Mouse (Mus musculus) limb, embryonic 11.5 days (tissue): Measurements from ENCODE around the gene Galc. TPM values are rescaled to one million over a fixed set of nuclear protein-coding genes. Genes with fewer than 3 reads are reported as not detected.
"Not testable (repeated sequence)": the region's sequence is repeated elsewhere in the genome, so short reads cannot be mapped to it uniquely, and the experiment has no call there.

ENCODE experiments used
- ATAC-seq: fragments of 200-750 bp; cut with Nextera tagmentation; 2 replicates; pipeline ENCODE4 v1.8.0; 2017; ENCODE audit warnings: low read depth; ENCODE audit not compliant: insufficient number of reproducible peaks, low FRiP score, low TSS enrichment
- DNase-seq: peaks from one replicate; pipeline ENCODE4 v3.0.0-alpha.2; 2015; ENCODE audit warnings: low spot score
- H3K27ac ChIP-seq: fragments of 300-500 bp; sonication (generic); replicated peaks from 2 replicates; pipeline ENCODE4 v1.5.1; 2014; ENCODE audit warnings: low read depth, mild to moderate bottlenecking, low read length
- H3K27me3 ChIP-seq: fragments of 300-500 bp; sonication (generic); 2 replicates; pipeline ENCODE4 v1.6.1; 2014; ENCODE audit warnings: mild to moderate bottlenecking, low read length, mixed read lengths; ENCODE audit not compliant: control insufficient read depth, insufficient read depth
- H3K36me3 ChIP-seq: fragments of 300-500 bp; sonication (generic); 2 replicates; pipeline ENCODE4 v1.6.1; 2014; ENCODE audit warnings: mild to moderate bottlenecking, low read length, moderate library complexity, mixed read lengths; ENCODE audit not compliant: control insufficient read depth, insufficient read depth
- H3K4me1 ChIP-seq: fragments of 300-500 bp; sonication (generic); 2 replicates; pipeline ENCODE4 v1.6.1; 2014; ENCODE audit warnings: low read length, mixed read lengths; ENCODE audit not compliant: control insufficient read depth, insufficient read depth
- H3K4me2 ChIP-seq: fragments of 300-500 bp; sonication (generic); 2 replicates; pipeline ENCODE4 v1.6.1; 2014; ENCODE audit warnings: low read depth, mild to moderate bottlenecking, moderate library complexity; ENCODE audit not compliant: severe bottlenecking
- H3K4me3 ChIP-seq: fragments of 300-500 bp; sonication (generic); 2 replicates; pipeline ENCODE4 v1.5.1; 2014; ENCODE audit warnings: low read depth, low read length
- H3K9ac ChIP-seq: fragments of 300-500 bp; sonication (generic); 2 replicates; pipeline ENCODE4 v1.6.1; 2014; ENCODE audit warnings: mild to moderate bottlenecking, low read length
- H3K9me3 ChIP-seq: fragments of 300-500 bp; sonication (generic); 2 replicates; pipeline ENCODE4 v1.6.1; 2016; ENCODE audit warnings: low read length; ENCODE audit not compliant: control insufficient read depth
- WGBS: fragments of 180-500 bp; shearing (Covaris S2); extraction: QIAGEN DNeasy Blood & Tissue Kit; methylation state at CpG from one replicate; pipeline ENCODE4 v1.1.7; 2014; 5-methylcytosine and 5-hydroxymethylcytosine counted together
- polyA plus RNA-seq: library from polyadenylated mRNA; unstranded; fragments of >200 nt; fragmentation: Nextera tagmentation; extraction: Ambion mirVana; gene quantifications from 2 replicates; pipeline ENCODE4 v1.2.1, GENCODE M21; 2014

Gene Galc
- polyA plus RNA-seq, 1 experiment from 2014 or later = 10.9 TPM

DNA sequence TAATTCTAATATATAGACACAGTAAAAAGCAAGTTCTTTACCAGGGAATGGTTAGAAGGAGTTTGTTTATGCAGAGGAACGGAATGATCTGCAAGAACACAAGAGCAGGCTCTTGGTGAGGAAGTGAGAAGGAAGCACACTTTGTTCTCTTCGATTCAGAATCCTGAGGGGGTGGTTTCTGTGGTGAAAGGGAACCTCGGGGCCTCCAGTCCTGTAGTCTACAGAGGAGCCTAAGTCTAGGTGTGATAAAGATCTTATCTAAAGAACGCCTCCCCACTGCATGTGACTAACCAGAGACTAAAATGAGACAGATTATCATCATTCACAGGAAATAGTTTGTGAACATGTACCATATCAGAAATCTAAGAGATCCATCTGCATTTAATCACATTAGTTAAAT lies 12.4 kb downstream of the Galc start:
- no peak for ATAC-seq
- H3K9me3 ChIP-seq = no peaks in the 10 kb centered on the region

DNA sequence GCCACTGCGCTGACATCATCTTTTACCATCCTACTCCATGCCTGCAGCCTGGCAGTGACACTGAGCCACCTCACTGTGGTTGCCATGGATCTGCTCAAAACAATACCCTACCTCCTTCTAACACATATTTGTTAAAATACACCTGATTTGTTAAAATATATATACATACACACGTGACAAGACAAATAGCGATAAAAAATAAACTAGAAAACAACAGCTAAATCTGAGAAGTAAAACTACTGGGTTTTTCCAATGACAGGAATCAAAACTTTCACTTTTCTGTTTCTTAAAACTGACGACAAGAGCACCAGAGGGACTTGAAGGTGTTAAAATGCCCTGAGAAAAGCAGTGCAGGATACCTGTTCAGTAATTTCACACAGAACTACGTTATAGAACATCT lies 14.4 kb downstream of the Galc start:
- Histone ChIP-seq H3K4me3 (no peak overlapping the region), H3K4me2 (no peak overlapping the region), H3K36me3 (no peaks in the 10 kb centered on the region), H3K27me3 (no peaks in the 10 kb centered on the region), H3K27ac (no peak overlapping the region), H3K4me1 (no peaks in the 10 kb centered on the region), H3K9ac (no peak overlapping the region), H3K9me3 (no peaks in the 10 kb centered on the region)
- ATAC-seq (no peak), DNase-seq (no peak)
- WGBS = 91% methylated on average over 5 of the region's 5 CpGs

More for the DNA sequence above, 12.4 kb downstream of the Galc start:
- no peaks in the 10 kb centered on the region for H3K4me1 ChIP-seq
- H3K27me3 ChIP-seq = no peaks in the 10 kb centered on the region
- H3K4me2 ChIP-seq = no peak overlapping the region
- H3K36me3 ChIP-seq = no peaks in the 10 kb centered on the region
- no peak for DNase-seq
- no peak overlapping the region for H3K9ac ChIP-seq
- 73% methylated on average over 4 of the region's 4 CpGs for WGBS
- H3K27ac ChIP-seq = no peak overlapping the region
- no peak overlapping the region for H3K4me3 ChIP-seq

DNA sequence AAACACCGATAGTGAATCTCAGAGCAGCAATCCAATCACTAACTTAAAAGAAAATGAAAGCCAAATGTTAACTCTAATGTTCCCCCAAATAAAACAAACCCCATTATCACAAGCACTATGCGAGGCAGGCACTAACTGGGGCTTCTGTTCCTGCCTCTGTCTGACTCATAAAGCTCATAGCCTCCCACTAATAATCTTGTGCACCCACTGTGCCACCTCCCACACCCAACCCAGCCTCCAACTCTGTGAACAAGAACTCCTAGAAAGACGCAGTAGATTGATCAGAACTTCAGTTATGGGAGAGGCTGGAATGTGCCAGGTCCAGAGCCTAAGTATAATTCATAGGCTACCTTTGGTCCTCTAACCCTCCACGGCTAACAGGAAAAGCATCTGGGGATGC lies 15.1 kb downstream of the Galc start:
- WGBS = 72% methylated on average over 4 of the region's 4 CpGs
- no peaks in the 10 kb centered on the region for H3K27me3 ChIP-seq
- H3K9me3 ChIP-seq = no peaks in the 10 kb centered on the region
- no peaks in the 10 kb centered on the region for H3K36me3 ChIP-seq
- H3K4me2 ChIP-seq = no peak overlapping the region
- H3K9ac ChIP-seq = no peak overlapping the region
- H3K4me3 ChIP-seq = no peak overlapping the region
- H3K27ac ChIP-seq = no peak overlapping the region
- ATAC-seq (no peak), DNase-seq (no peak)
- no peaks in the 10 kb centered on the region for H3K4me1 ChIP-seq

DNA sequence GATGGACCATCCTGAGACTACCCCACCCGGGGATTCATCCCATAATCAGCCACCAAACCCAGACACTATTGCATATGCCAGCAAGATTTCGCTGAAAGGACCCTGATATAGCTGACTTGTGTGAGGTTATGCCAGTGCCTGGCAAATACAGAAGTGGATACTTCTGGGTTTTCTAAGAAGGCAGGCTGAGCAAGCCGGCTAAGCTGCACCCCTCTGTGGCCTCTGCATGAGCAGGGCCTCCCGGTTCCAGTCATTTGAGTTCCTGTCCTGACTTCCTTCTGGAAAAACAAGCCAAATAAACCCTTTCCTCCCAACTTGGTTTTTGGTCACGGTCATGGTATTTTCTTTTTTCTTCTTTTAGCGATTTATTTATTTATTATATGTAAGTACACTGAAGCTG lies 20.8 kb downstream of the Galc start:
- not testable (repeated sequence) for H3K4me1 ChIP-seq, H3K36me3 ChIP-seq, H3K27ac ChIP-seq, H3K4me2 ChIP-seq, ATAC-seq, H3K4me3 ChIP-seq, H3K27me3 ChIP-seq, DNase-seq, H3K9ac ChIP-seq, H3K9me3 ChIP-seq
- WGBS = 91% methylated on average over 6 of the region's 6 CpGs

DNA sequence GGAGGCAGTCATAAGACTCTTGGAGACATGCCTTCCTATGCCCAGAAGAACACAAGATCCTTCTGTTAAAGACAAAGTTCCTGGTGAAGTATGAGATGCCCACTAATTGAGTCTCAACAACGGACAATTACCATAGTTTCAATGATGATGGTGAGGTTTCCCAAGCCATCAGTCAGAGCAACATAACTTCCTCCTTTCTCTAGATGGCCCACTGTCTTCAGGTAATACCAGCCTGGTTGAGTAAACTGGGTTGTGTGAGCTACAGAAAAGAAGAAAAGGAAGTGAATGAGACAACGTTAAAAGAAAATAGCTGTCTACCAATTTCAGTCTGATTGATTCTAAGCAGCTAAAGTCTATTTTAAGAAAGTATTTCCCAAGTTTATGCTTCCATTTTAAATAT lies 32.2 kb downstream of the Galc start:
- Histone ChIP-seq H3K36me3 (no peaks in the 10 kb centered on the region), H3K4me3 (no peak overlapping the region), H3K27ac (no peak overlapping the region), H3K27me3 (no peaks in the 10 kb centered on the region), H3K4me2 (no peak overlapping the region), H3K4me1 (no peaks in the 10 kb centered on the region), H3K9ac (no peak overlapping the region), H3K9me3 (no peaks in the 10 kb centered on the region)
- DNase-seq (no peak), ATAC-seq (no peak)
- 94% methylated on average over 2 of the region's 2 CpGs for WGBS

DNA sequence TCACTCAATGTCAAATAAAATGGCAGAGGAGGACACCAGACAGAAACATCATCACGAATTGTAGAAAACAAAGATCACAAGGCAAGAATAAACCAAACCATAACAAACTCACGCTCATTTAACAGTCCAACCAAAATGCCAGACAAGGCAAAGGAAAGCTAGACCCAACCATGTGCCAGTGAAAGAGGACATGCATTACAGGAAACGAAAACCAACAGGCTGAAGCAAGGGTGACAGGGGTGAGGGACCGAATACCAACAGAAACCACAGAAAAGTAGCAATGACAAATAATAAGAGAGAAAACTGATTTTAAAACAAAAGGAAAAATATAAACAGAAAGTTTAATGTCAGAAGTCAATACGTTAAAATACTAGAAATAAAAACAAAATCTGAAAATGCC lies 36.0 kb downstream of the Galc start:
- no peak for ATAC-seq
- no peaks in the 10 kb centered on the region for H3K27me3 ChIP-seq

DNA sequence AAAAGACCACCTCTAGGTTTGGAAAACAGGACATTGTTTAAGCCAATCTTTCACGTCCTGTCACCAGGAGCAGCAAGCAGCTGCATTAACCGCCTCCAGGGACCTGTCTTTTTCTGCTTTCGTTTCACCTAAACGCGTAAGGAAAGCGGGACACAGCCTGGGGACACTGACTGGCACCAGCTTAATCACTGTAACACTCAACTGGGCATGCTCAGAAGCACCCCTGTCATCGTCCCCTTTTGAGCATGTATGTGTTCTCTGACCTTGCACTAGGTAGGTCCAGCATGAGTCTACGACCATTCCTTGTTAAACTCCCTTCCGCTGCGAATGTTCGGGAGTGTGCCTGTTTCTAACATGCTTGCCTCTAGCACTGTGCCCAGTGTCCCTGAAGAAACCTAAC lies 42.8 kb downstream of the Galc start:
- no peak overlapping the region for H3K27ac ChIP-seq
- no peak overlapping the region for H3K4me2 ChIP-seq
- no peak for ATAC-seq

More for the DNA sequence above, 36.0 kb downstream of the Galc start:
- Histone ChIP-seq H3K4me3 (no peak overlapping the region), H3K9ac (no peak overlapping the region), H3K4me2 (no peak overlapping the region), H3K27ac (no peak overlapping the region), H3K4me1 (no peaks in the 10 kb centered on the region), H3K36me3 (no peaks in the 10 kb centered on the region), H3K9me3 (no peaks in the 10 kb centered on the region)
- 82% methylated on average over 5 of the region's 5 CpGs for WGBS
- no peak for DNase-seq

DNA sequence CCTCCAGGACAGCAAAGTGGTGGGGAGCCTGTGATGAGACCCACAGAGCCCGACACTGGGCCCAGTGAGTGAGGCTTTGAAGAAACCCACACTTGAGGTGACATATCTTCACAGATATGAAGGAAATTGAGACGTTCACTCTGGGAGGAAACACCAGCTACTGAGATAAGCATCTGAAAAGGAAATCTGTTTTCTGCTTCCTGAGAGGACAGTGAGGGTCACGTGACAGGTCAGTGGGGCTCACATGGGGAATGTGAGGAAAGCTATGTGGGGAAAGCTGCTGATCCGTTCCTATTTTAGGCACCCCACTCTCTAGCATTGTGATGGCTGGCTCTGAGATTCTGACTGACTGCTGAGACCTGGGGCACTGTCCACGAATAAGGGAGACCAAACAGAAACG lies 43.7 kb downstream of the Galc start:
- Histone ChIP-seq H3K27me3 (no peaks in the 10 kb centered on the region), H3K27ac (no peak overlapping the region), H3K9me3 (no peaks in the 10 kb centered on the region), H3K9ac (no peak overlapping the region), H3K4me1 (no peaks in the 10 kb centered on the region), H3K4me2 (no peak overlapping the region), H3K36me3 (no peaks in the 10 kb centered on the region), H3K4me3 (no peak overlapping the region)
- DNase-seq (no peak), ATAC-seq (no peak)
- WGBS = 71% methylated on average over 6 of the region's 6 CpGs

More for the DNA sequence above, 42.8 kb downstream of the Galc start:
- no peaks in the 10 kb centered on the region for H3K27me3 ChIP-seq
- 55% methylated on average over 11 of the region's 11 CpGs for WGBS
- H3K9me3 ChIP-seq = no peaks in the 10 kb centered on the region
- H3K9ac ChIP-seq = no peak overlapping the region
- no peak overlapping the region for H3K4me3 ChIP-seq
- no peaks in the 10 kb centered on the region for H3K36me3 ChIP-seq
- no peak for DNase-seq
- H3K4me1 ChIP-seq = no peaks in the 10 kb centered on the region

DNA sequence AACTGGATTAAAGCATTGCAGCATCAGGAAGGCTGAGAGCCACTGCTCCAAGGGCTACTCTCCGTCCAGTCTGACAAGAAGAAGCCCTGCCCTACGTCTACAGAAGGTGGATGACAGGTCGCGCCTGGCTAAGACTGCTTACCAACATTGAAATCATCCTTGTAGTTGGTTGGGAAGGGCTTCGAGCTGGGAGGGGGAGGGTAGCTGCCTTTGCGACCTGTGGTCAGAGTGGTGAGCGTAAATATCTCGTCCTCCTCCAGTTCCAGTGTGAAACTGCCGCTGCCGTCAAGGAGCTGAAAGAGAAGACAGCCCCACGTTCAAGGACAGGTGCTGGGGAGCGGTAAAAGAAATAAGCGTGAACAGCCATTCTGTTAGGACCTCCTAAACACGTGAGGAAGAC lies 45.1 kb downstream of the Galc start:
- no peaks in the 10 kb centered on the region for H3K9me3 ChIP-seq
- DNase-seq = no peak
- no peaks in the 10 kb centered on the region for H3K4me1 ChIP-seq
- H3K4me2 ChIP-seq = no peak overlapping the region
- H3K4me3 ChIP-seq = no peak overlapping the region
- no peak overlapping the region for H3K27ac ChIP-seq
- ATAC-seq = no peak
- H3K27me3 ChIP-seq = no peaks in the 10 kb centered on the region
- 77% methylated on average over 14 of the region's 14 CpGs for WGBS
- no peaks in the 10 kb centered on the region; the same call in 1 of the 2 replicates for H3K36me3 ChIP-seq
- no peak overlapping the region for H3K9ac ChIP-seq
